Mouse (Mus musculus) adrenal gland (tissue): Measurements from ENCODE around the gene Pcsk4.

Source experiments
- intact Hi-C: fragments of 180-260 bp; cut with DNase I; formaldehyde crosslinking; loops from one replicate; pipeline ENCODE4 v1.15.1; 2025

Pcsk4 gene

GRCm38 (mm10) chr10:80324120-80325037 lies 4.9 kb downstream of the Pcsk4 start:
- intact Hi-C loops: no loop called here

GRCm38 (mm10) chr10:80323261-80324119 lies 5.8 kb downstream of the Pcsk4 start:
- intact Hi-C loops: no loop called here

- intact Hi-C loops: no loop called here
Observed at GRCm38 (mm10) chr10:80322811-80323211, 6.5 kb downstream of the Pcsk4 start.

- intact Hi-C loops: no loop called here
Observed at GRCm38 (mm10) chr10:80321670-80322581, 7.4 kb downstream of the Pcsk4 start.

GRCm38 (mm10) chr10:80321014-80321669 lies 8.2 kb downstream of the Pcsk4 start:
- intact Hi-C loops: no loop called here

- intact Hi-C loops: no loop called here
Observed at GRCm38 (mm10) chr10:80320340-80320760, 8.9 kb downstream of the Pcsk4 start, which contains the start of gene 2310011J03Rik. TSS of gene 2310011J03Rik (minus strand) at chr10:80320537.

GRCm38 (mm10) chr10:80317011-80317410 lies 12.3 kb downstream of the Pcsk4 start:
- intact Hi-C loops: no loop called here

GRCm38 (mm10) chr10:80316359-80316781 lies 12.9 kb downstream of the Pcsk4 start:
- intact Hi-C loops: no loop called here

- intact Hi-C loops: no loop called here
Observed at GRCm38 (mm10) chr10:80315315-80315714, 14.0 kb downstream of the Pcsk4 start.

GRCm38 (mm10) chr10:80314494-80315001 lies 14.8 kb downstream of the Pcsk4 start:
- intact Hi-C loops: no loop called here

GRCm38 (mm10) chr10:80313627-80314201 lies 15.6 kb downstream of the Pcsk4 start:
- intact Hi-C loops: no loop called here

GRCm38 (mm10) chr10:80312586-80313504 lies 16.5 kb downstream of the Pcsk4 start:
- intact Hi-C loops: no loop called here

- intact Hi-C loops: no loop called here
Observed at GRCm38 (mm10) chr10:80311560-80311959, 17.7 kb downstream of the Pcsk4 start.

GRCm38 (mm10) chr10:80304862-80305261 lies 24.4 kb downstream of the Pcsk4 start:
- intact Hi-C loops: no loop called here

- intact Hi-C loops: no loop called here
Observed at GRCm38 (mm10) chr10:80304458-80304857, 24.8 kb downstream of the Pcsk4 start.

- intact Hi-C loops: no loop called here
Observed at GRCm38 (mm10) chr10:80302471-80302881, 26.8 kb downstream of the Pcsk4 start.

- intact Hi-C loops: no loop called here
Observed at GRCm38 (mm10) chr10:80302082-80302355, 27.3 kb downstream of the Pcsk4 start.

GRCm38 (mm10) chr10:80301256-80302081 lies 27.8 kb downstream of the Pcsk4 start:
- intact Hi-C loops: no loop called here
